Mouse (Mus musculus) embryonic facial prominence, embryonic 11.5 days (tissue): Measurements from ENCODE around the gene Ftsj3. TPM values are rescaled to one million over a fixed set of nuclear protein-coding genes. Genes with fewer than 3 reads are reported as not detected.

Experiments
- ATAC-seq: fragments of 200-750 bp; cut with Nextera tagmentation; replicated peaks from 2 replicates; pipeline ENCODE4 v1.8.0; 2017; ENCODE audit warnings: low read depth; ENCODE audit not compliant: insufficient number of reproducible peaks, low FRiP score, low TSS enrichment
- DNase-seq: peaks from one replicate; pipeline ENCODE4 v3.0.0-alpha.2; 2015; ENCODE audit warnings: low spot score
- H3K27ac ChIP-seq: fragments of 300-500 bp; sonication (generic); replicated peaks from 2 replicates; pipeline ENCODE4 v1.5.1; 2014; ENCODE audit warnings: mild to moderate bottlenecking, low read depth, low read length, control low read depth
- H3K27me3 ChIP-seq: fragments of 300-500 bp; sonication (generic); 2 replicates; pipeline ENCODE4 v1.6.1; 2014; ENCODE audit warnings: mild to moderate bottlenecking, low read length, moderate library complexity, mixed read lengths; ENCODE audit not compliant: control insufficient read depth, insufficient read depth
- H3K36me3 ChIP-seq: fragments of 300-500 bp; sonication (generic); replicated peaks from 2 replicates; pipeline ENCODE4 v1.6.1; 2014; ENCODE audit warnings: low read depth, mild to moderate bottlenecking, low read length, moderate library complexity, mixed read lengths; ENCODE audit not compliant: control insufficient read depth, insufficient read depth
- H3K4me1 ChIP-seq: fragments of 300-500 bp; sonication (generic); 2 replicates; pipeline ENCODE4 v1.6.1; 2014; ENCODE audit warnings: low read length, mixed read lengths; ENCODE audit not compliant: control insufficient read depth, insufficient read depth
- H3K4me2 ChIP-seq: fragments of 300-500 bp; sonication (generic); 2 replicates; pipeline ENCODE4 v1.6.1; 2014; ENCODE audit warnings: low read depth, mild to moderate bottlenecking, control low read depth, low read length, moderate library complexity
- H3K4me3 ChIP-seq: fragments of 300-500 bp; sonication (generic); 2 replicates; pipeline ENCODE4 v1.5.1; 2014; ENCODE audit warnings: low read depth, low read length, control low read depth
- H3K9ac ChIP-seq: fragments of 300-500 bp; sonication (generic); replicated peaks from 2 replicates; pipeline ENCODE4 v1.6.1; 2014; ENCODE audit warnings: mild to moderate bottlenecking, control low read depth, low read length
- H3K9me3 ChIP-seq: fragments of 300-500 bp; sonication (generic); replicated peaks from 2 replicates; pipeline ENCODE4 v1.6.1; 2016; ENCODE audit warnings: mild to moderate bottlenecking, low read length, inconsistent platforms, mixed read lengths; ENCODE audit not compliant: control insufficient read depth
- whole genome bisulfite sequencing: fragments of 180-500 bp; shearing (Covaris S2); extraction: QIAGEN DNeasy Blood & Tissue Kit; methylation state at CpG from one replicate; pipeline ENCODE4 v1.1.7; 2014; 5-methylcytosine and 5-hydroxymethylcytosine counted together
- polyA plus RNA-seq: library from polyadenylated mRNA; unstranded; fragments of >200 nt; fragmentation: Nextera tagmentation; extraction: Ambion mirVana; gene quantifications from 2 replicates; pipeline ENCODE4 v1.2.1, GENCODE M21; 2014

Gene Ftsj3
- polyA plus RNA-seq = 76.2 and 80.5 TPM in 2 replicates

GRCm38 (mm10) chr11:106255685-106256451 lies at the start of gene Ftsj3, which contains the start of gene Psmc5:
Gene Ftsj3, minus strand, starts transcription at chr11:106256079.
Gene Psmc5, plus strand, starts transcription at chr11:106256154.
- Histone ChIP-seq H3K9ac (peak within 1 kb of the TSS; percentile 65), H3K4me2 (peak within 1 kb of the TSS; percentile 90), H3K27me3 (no peaks in the 10 kb centered on the region), H3K27ac (no peak within 1 kb of the TSS), H3K4me1 (0 out of 2 replicates have a peak, but pooled peaks cover 2% of the 10 kb centered on the region), H3K36me3 (peaks cover 8% of the 10 kb centered on the region), H3K9me3 (no peaks in the 10 kb centered on the region), H3K4me3 (peak within 1 kb of the TSS; percentile 59)
- under 1% methylated on average over 42 of the region's 42 CpGs for WGBS
- DNase-seq (peak; percentile 98), ATAC-seq (peak; percentile 86)

- no peak for DNase-seq
- H3K4me1 ChIP-seq = no peaks in the 10 kb centered on the region
- no peaks in the 10 kb centered on the region for H3K36me3 ChIP-seq
- 81% methylated on average over 10 of the region's 10 CpGs for whole genome bisulfite sequencing
- H3K4me3 ChIP-seq = no peak overlapping the region
- H3K27me3 ChIP-seq = no peaks in the 10 kb centered on the region
- no peak overlapping the region for H3K4me2 ChIP-seq
- no peak for ATAC-seq
- no peaks in the 10 kb centered on the region for H3K9me3 ChIP-seq
- H3K27ac ChIP-seq = no peak overlapping the region
- H3K9ac ChIP-seq = no peak overlapping the region
These were observed 49.6 kb upstream of the Ftsj3 start for GRCm38 (mm10) chr11:106305348-106306064.

- 17% methylated on average over 2 of the region's 2 CpGs for WGBS
These were observed 46.8 kb upstream of the Ftsj3 start for GRCm38 (mm10) chr11:106302634-106303033.

GRCm38 (mm10) chr11:106301765-106302164 lies 45.9 kb upstream of the Ftsj3 start, which contains the start of gene Gh:
Gene Gh, minus strand, starts transcription at chr11:106301865.
- Histone ChIP-seq H3K9me3 (no peaks in the 10 kb centered on the region), H3K4me1 (no peaks in the 10 kb centered on the region), H3K4me2 (no peak within 1 kb of the TSS), H3K4me3 (no peak within 1 kb of the TSS), H3K36me3 (no peaks in the 10 kb centered on the region; the same call in 1 of the 2 replicates), H3K27me3 (no peaks in the 10 kb centered on the region), H3K27ac (no peak within 1 kb of the TSS), H3K9ac (no peak within 1 kb of the TSS)
- WGBS = 76% methylated on average over 9 of the region's 9 CpGs
- DNase-seq (no peak), ATAC-seq (no peak)

More at GRCm38 (mm10) chr11:106302634-106303033, 46.8 kb upstream of the Ftsj3 start:
- DNase-seq (peak; percentile 75), ATAC-seq (no peak)
- no peaks in the 10 kb centered on the region for H3K9me3 ChIP-seq
- no peak overlapping the region for H3K4me3 ChIP-seq
- H3K36me3 ChIP-seq = no peaks in the 10 kb centered on the region; the same call in 1 of the 2 replicates
- no peak overlapping the region for H3K4me2 ChIP-seq
- no peak overlapping the region for H3K9ac ChIP-seq
- H3K27me3 ChIP-seq = no peaks in the 10 kb centered on the region
- H3K27ac ChIP-seq = no peak overlapping the region
- no peaks in the 10 kb centered on the region for H3K4me1 ChIP-seq

- no peaks in the 10 kb centered on the region for H3K9me3 ChIP-seq
- H3K36me3 ChIP-seq = no peaks in the 10 kb centered on the region
- 88% methylated on average over 2 of the region's 2 CpGs for WGBS
- H3K4me3 ChIP-seq = no peak overlapping the region
- no peak overlapping the region for H3K4me2 ChIP-seq
- ATAC-seq (no peak), DNase-seq (no peak)
- H3K27me3 ChIP-seq = no peaks in the 10 kb centered on the region
- H3K27ac ChIP-seq = no peak overlapping the region
- H3K4me1 ChIP-seq = no peaks in the 10 kb centered on the region
- no peak overlapping the region for H3K9ac ChIP-seq
These were observed 36.0 kb upstream of the Ftsj3 start for GRCm38 (mm10) chr11:106291861-106292260.

GRCm38 (mm10) chr11:106290376-106290775 lies 34.5 kb upstream of the Ftsj3 start:
- no peak overlapping the region for H3K4me2 ChIP-seq
- no peaks in the 10 kb centered on the region for H3K4me1 ChIP-seq
- H3K27me3 ChIP-seq = no peaks in the 10 kb centered on the region
- H3K27ac ChIP-seq = no peak overlapping the region
- WGBS = 85% methylated on average over 5 of the region's 5 CpGs
- H3K4me3 ChIP-seq = no peak overlapping the region
- DNase-seq = no peak
- no peak overlapping the region for H3K9ac ChIP-seq
- H3K9me3 ChIP-seq = no peaks in the 10 kb centered on the region
- ATAC-seq = no peak
- H3K36me3 ChIP-seq = no peaks in the 10 kb centered on the region

GRCm38 (mm10) chr11:106289369-106289768 lies 33.5 kb upstream of the Ftsj3 start:
- no peaks in the 10 kb centered on the region for H3K36me3 ChIP-seq
- 78% methylated on average over 8 of the region's 8 CpGs for WGBS
- H3K4me3 ChIP-seq = no peak overlapping the region
- H3K27me3 ChIP-seq = no peaks in the 10 kb centered on the region
- ATAC-seq (no peak), DNase-seq (no peak)
- H3K9me3 ChIP-seq = no peaks in the 10 kb centered on the region
- no peak overlapping the region for H3K4me2 ChIP-seq
- H3K27ac ChIP-seq = no peak overlapping the region
- H3K9ac ChIP-seq = no peak overlapping the region
- no peaks in the 10 kb centered on the region for H3K4me1 ChIP-seq

- Histone ChIP-seq H3K4me3 (no peak overlapping the region), H3K4me1 (no peaks in the 10 kb centered on the region), H3K9ac (no peak overlapping the region), H3K27me3 (no peaks in the 10 kb centered on the region), H3K36me3 (no peaks in the 10 kb centered on the region), H3K27ac (no peak overlapping the region), H3K4me2 (no peak overlapping the region), H3K9me3 (no peaks in the 10 kb centered on the region)
- ATAC-seq = no peak
- no peak for DNase-seq
- 71% methylated on average over 11 of the region's 11 CpGs for WGBS
These were observed 31.1 kb upstream of the Ftsj3 start for GRCm38 (mm10) chr11:106286987-106287386.
